Mouse (Mus musculus) large intestine, adult 2 months (tissue): ENCODE measurements around the gene Ercc6. TPM values are rescaled to one million over a fixed set of nuclear protein-coding genes. Genes with fewer than 3 reads are reported as not detected.

Source experiments
- DNase-seq: peaks from one replicate; pipeline ENCODE4 v3.0.0-alpha.2; 2012; ENCODE audit warnings: low read depth, low spot score
- WGBS: fragments of 180-500 bp; shearing (Covaris S2); methylation state at CpG from one replicate; pipeline ENCODE4 v1.1.7; 2018; 5-methylcytosine and 5-hydroxymethylcytosine counted together
- polyA plus RNA-seq: library from polyadenylated mRNA; depleted of rRNA; stranded (reverse); fragments of >200 nt; gene quantifications from 2 replicates; pipeline ENCODE4 v1.2.3, GENCODE M21; 2012; rRNA removed

Ercc6 gene
- polyA plus RNA-seq, result 3.2 and 6.4 TPM in 2 replicates

DNA sequence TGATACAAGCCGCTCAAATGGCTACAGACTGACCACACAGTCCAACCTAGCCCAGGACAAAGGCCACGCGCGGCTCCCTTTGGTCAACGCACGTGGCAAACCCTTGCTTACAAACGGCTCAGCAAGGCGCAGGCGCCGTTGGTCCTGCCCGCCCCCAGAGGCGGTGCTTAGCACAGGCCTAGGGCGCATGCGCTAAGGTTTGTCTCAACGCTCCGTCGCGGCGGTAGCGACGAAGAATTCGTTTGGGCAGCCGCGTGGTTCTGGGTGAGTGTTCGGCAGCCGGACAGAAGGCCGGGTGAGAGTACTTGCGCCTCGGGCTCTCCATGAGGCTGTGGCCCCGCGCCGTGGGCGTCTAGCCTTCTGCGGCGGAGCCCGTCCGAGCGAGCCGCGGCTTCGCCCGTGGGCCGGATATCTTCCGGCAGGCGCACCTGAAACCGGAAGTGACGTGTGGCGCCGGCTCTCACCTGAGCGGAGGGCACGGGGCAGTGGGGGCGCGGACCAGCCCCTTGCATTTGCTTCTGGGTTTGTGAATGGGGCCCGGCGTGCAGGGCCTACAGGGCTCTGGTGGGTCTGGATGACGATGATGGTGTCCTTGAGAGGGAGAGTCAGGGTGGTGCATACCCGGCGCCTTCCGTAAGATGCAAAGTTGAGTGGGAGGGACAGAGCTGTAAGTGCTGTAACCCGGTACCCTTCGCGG, at the start of gene Ercc6:
Ercc6 (plus strand) TSS at position 186 of the 697 bp plus-strand sequence.
- peak; percentile 67 for DNase-seq
- WGBS, result under 1% methylated on average over 62 of the region's 62 CpGs

DNA sequence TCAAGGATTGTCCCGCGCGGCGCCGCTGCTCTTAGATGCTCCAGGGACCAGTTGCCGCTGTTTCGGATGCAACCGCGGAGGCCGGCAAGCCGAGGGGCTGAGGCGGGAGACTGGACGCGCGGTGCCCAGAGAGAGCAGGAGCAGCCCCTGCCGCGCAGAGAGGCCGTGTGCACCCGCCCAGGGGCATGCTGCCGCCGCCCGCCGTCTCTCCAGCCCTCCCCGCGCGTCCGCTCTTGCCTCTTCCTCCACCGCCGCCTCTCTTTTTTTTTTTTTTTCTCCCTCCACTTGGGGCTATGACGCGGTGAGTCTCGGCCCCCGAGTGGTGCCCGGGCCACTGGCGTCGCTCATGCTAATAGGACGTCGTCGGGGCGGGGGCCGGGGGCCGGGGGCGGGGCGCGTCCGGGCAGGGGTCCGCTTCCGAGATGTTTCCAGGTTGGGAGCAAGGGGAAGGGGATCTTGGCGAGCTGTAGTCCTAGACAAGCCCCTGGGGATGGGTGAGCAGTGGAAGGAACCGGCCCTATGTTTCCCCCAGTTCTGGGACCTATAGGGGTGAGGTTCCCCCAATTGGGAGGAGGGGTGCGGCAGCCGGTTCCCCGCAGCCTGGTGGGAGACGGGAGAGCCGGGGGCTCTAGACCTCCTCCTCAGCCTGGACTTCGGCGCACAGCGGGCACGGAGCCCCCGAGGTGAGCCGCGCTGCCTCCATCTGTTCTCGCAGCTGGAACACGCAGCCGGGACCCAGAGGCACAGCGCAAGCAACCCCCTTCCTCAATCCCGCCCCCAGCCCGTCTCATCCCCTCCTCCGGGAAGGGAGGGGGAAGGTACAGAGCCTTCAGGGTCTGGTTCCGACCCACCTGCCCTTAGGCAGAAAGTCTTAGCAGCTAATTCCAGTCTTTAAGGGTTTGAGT, 48.5 kb upstream of the Ercc6 start, which contains the start of gene Slc18a3:
Slc18a3 (minus strand) TSS at position 250 of the 905 bp plus-strand sequence.
- 2% methylated on average over 67 of the region's 70 CpGs for WGBS

DNA sequence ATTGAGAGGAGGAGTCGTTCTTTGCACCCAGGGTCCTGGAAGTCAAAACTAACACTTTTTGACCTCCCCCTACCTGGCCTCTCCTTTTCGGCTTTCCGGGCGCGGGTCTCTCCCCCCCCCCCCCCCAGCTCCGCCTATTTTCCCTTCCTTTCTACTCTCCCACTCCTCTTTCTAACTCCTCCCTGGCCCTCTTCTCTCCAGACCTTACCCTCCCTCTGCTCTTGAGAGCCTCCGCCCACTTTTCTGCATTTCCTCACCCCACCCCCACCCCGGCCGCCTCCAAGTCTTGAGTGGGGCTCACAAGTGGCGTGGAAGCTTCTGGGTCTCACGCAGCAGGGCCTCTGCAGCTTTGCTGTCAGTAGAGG, 47.8 kb upstream of the Ercc6 start:
- WGBS, result 3% methylated on average over 8 of the region's 11 CpGs
- DNase-seq, result no peak

More for the DNA sequence above, 48.5 kb upstream of the Ercc6 start, which contains the start of gene Slc18a3:
- DNase-seq, result no peak

DNA sequence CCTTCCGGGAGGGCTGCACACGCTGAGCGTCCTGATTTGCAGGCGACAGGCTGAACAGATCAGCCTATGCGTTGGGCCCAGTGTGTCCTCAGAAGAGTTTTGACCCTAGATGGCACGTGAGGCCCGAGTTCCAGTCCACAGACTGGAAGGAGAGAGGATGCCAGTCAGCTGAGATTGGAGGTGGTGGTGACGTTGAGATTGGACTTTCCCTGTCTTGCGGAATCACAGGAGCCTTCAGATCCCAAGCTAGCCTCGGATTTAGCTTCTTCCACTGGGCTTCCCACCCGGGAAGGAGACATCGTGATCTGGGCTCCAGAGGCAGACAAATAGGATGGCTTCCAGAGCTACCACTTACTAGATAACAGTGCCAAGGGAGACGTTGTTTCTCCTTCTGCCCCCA, 47.4 kb upstream of the Ercc6 start, which contains the start of gene Chat:
Chat (minus strand) TSS at position 101 of the 400 bp plus-strand sequence.
- DNase-seq, result no peak
- 15% methylated on average over 13 of the region's 13 CpGs for WGBS

- DNase-seq, result no peak
- WGBS, result 5% methylated on average over 5 of the region's 5 CpGs
Measured at GRCm38 (mm10) chr14:32467606-32468005, 45.7 kb upstream of the Ercc6 start.

DNA sequence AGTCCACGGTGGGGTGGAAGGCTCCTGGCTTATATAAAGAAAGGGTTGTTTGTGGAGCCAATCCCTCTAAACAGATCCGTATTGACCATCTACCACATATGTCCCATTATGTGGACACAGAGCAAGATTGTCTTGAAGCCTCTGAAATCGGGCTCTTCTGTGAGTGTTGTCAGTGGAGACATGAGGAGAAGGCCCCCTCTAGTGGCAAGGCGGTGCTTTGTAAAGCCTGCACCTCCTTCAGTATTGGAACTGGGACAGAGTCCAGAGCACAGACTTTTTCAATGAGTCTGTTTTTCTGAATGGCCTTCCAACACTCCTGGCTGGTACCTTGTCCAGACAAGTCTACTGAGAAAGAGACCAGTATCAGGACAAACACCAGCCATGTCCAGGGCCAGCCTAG, 40.3 kb upstream of the Ercc6 start:
- 11% methylated on average over 4 of the region's 4 CpGs for WGBS
- peak; percentile 8 for DNase-seq

DNA sequence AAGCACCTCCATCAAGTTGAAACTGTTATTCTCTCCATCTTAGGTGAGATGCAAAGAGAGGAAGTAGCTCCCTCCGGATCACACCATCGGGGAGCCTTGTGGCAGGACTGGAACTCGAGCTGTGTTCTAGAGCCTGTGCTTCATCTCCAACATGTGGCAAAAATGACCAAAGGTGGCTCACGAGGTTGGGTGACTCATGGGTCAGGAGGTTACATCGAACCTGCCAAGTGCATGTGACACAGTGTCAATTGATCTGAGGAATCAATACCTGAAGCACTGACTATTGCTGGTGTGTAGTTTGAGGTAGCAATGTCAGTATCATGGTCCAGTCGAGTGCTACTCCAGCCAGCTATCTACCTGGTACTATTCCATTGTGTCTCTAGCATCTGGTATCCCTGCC, 36.8 kb upstream of the Ercc6 start:
- WGBS, result 69% methylated on average over 6 of the region's 6 CpGs
- no peak for DNase-seq

DNA sequence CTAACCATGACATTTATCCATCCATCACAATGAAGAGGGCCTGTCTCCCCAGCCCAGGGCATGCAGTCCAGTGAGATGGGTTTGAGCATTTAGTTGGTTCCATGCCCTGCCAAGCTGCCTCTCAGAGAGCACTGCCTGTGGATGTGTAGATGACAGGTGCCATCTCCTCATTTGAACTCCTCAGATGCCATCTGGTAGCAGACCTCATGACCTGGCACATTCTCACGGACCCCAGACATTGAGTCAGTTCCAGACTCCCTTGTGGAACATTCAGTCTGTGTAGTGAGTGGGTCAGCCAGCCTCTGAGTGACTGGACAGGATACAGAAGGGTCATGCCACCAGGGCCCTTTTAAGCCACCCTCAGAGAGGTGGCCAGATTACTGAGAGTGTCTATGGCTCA, 35.7 kb upstream of the Ercc6 start:
- WGBS, result 53% methylated on average over 1 of the region's 1 CpGs
- no peak for DNase-seq

- 2% methylated on average over 3 of the region's 3 CpGs for WGBS
- DNase-seq, result peak; percentile 6
Measured at GRCm38 (mm10) chr14:32482061-32482460, 31.3 kb upstream of the Ercc6 start.

DNA sequence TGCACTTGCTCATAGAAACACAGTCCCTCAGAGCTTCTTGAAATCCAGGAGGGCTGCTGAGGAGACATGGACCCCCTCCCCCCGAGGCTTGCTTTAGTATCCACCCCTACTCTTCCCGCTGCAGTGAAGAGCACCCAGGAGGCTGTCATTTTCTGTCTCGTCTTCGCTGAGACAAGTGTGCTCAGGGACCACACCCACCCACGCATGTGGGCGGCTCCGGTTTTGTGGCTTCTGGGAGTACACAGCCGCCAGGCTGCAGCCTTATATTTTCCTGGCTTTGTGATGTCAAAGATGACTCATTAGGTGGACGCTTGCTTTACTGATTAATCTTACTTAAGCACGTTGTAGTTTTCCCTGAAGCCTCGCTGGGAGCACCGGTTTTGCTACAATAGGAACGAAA, 20.8 kb upstream of the Ercc6 start:
- 4% methylated on average over 13 of the region's 13 CpGs for WGBS
- DNase-seq, result peak; percentile 11

- DNase-seq, result no peak
- 36% methylated on average over 8 of the region's 8 CpGs for WGBS
Measured at GRCm38 (mm10) chr14:32496115-32496850, 17.0 kb upstream of the Ercc6 start.

GRCm38 (mm10) chr14:32501303-32501702, 12.0 kb upstream of the Ercc6 start:
- no peak for DNase-seq
- WGBS, result 56% methylated on average over 2 of the region's 2 CpGs

GRCm38 (mm10) chr14:32502764-32503688, 10.3 kb upstream of the Ercc6 start:
- no peak for DNase-seq
- 72% methylated on average over 9 of the region's 9 CpGs for WGBS

DNA sequence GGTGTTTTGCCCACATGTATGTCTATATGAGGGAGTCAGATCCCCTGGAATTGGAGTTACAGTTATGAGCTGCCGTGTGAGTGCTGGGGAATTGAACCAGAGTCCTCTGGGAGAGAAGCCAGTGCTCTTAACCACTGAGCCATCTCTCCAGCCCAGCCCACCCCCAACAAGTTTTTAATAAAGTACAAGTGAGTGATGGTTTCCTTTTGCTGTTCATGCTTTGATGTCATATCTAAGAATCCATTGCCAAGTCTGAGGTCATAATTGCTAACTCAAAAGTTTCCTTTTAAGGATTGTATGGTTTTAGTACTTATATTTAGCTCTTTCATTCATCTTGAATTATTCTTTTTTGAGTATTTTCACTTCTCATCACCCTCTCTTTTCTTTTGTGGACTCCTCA, 9.4 kb upstream of the Ercc6 start:
- 78% methylated on average over 1 of the region's 1 CpGs for WGBS
- DNase-seq, result no peak

- 84% methylated on average over 10 of the region's 10 CpGs for WGBS
Measured at GRCm38 (mm10) chr14:32506329-32506728, 7.0 kb upstream of the Ercc6 start.

GRCm38 (mm10) chr14:32507216-32507615, 6.1 kb upstream of the Ercc6 start:
- no peak for DNase-seq
- WGBS, result 79% methylated on average over 4 of the region's 4 CpGs

More at GRCm38 (mm10) chr14:32506329-32506728, 7.0 kb upstream of the Ercc6 start:
- DNase-seq, result no peak

DNA sequence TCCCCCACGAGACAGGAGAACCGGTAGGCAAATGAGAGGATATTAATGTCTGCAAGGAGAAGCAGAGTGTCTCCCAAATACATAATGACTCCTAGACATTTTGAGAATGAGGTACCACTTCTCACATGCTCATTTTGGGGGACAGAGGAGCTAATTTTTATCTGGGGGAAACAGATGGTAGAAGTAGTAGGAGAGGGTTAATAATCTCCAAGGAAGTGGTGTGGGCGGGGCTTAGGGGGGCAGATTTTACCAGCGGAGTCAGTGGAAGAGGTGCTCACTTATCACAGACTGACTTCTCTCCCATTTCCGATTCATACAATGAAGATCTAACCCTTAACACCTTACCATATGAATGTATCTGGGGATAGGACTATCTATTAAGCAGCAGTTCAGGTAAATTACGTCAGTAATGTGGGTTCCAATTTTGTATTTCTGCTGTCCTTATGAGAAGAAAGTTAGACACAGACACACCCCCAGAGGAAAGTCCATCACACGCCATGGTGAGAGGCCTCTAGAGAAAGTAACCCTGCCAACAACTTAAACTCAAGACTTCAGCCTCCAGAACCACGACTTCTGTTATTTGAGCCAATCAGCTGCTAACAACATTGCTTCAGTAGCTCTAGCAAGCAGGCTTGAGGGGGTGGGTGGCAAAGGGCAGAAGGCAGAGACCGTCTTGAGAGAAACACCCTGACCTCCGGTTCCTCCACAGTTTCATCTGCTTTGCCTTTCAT, 5.1 kb upstream of the Ercc6 start:
- 37% methylated on average over 10 of the region's 10 CpGs for WGBS
- no peak for DNase-seq

GRCm38 (mm10) chr14:32509443-32509961, 3.8 kb upstream of the Ercc6 start:
- 81% methylated on average over 6 of the region's 6 CpGs for WGBS
- no peak for DNase-seq
